Mouse (Mus musculus) embryonic fibroblast, embryonic 13.5 days (primary cell): ENCODE results near the gene Rbp3.

ENCODE experiments used
- CTCF ChIP-seq: IDR thresholded peaks from 2 replicates; pipeline ENCODE4 v1.5.1; 2011; ENCODE audit warnings: mild to moderate bottlenecking, control low read depth, low read length, moderate library complexity, borderline replicate concordance; ENCODE audit not compliant: insufficient read depth
- POLR2A ChIP-seq: IDR thresholded peaks from 2 replicates; pipeline ENCODE4 v1.6.1; 2011; ENCODE audit warnings: low read depth, mild to moderate bottlenecking, control low read depth, low read length, moderate library complexity

DNA sequence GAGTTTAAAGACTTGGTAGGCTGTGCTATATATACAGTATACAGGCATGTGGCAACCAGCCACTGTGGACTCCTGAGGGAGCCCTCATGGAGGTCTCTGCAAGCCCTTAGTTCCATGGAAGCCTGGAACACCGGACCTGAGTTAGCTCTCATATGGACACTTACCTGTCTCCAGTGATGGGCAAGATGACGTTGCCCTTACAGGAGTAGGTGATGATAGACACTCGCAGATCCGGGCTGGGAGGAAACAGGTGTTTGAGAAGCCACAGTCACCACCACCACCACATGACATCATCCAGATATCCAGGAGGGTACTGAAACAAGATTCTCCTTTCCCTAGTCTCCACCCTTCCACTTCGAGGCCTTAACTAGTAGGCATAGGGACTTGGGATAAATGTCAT, 48.6 kb downstream of the Rbp3 start:
- TF ChIP-seq CTCF (no peak), POLR2A (no peak)
